Mouse (Mus musculus) gastrocnemius, adult 18-20 months (tissue): ENCODE data around the gene Itga6. TPM values are rescaled to one million over a fixed set of nuclear protein-coding genes. Genes with fewer than 3 reads are reported as not detected.
A peak's percentile ranks its signal among the peaks of the same experiment; 100 is the strongest.

Experiments
- DNase-seq: peaks from one replicate; pipeline ENCODE4 v3.0.0; 2021; ENCODE audit warnings: low spot score
- total RNA-seq, 2 experiments: library from RNA; stranded (reverse); gene quantifications; 2 replicates each; pipeline ENCODE4 v1.2.3; 2021

Gene Itga6
- total RNA-seq, 2 experiments from 2014 or later = 14.2 to 18.3 TPM

- DNase-seq = peak; percentile 38
These were observed 92.4 kb downstream of the Itga6 start for GRCm38 (mm10) chr2:71837791-71838190.

- DNase-seq = no peak
These were observed 97.9 kb downstream of the Itga6 start for GRCm38 (mm10) chr2:71843316-71843715.

GRCm38 (mm10) chr2:71844906-71845305, 99.5 kb downstream of the Itga6 start:
- no peak for DNase-seq

GRCm38 (mm10) chr2:71852161-71852560, 106.7 kb downstream of the Itga6 start:
- peak; percentile 43 for DNase-seq

- DNase-seq = no peak
These were observed 109.7 kb downstream of the Itga6 start for GRCm38 (mm10) chr2:71855076-71855475.

- DNase-seq = no peak
These were observed 118.2 kb downstream of the Itga6 start for GRCm38 (mm10) chr2:71863531-71864173.

GRCm38 (mm10) chr2:71865022-71865421, 119.6 kb downstream of the Itga6 start:
- no peak for DNase-seq

- no peak for DNase-seq
These were observed 120.5 kb downstream of the Itga6 start for GRCm38 (mm10) chr2:71865935-71866334.

GRCm38 (mm10) chr2:71866565-71866964, 121.1 kb downstream of the Itga6 start:
- DNase-seq = no peak

GRCm38 (mm10) chr2:71867019-71867418, 121.6 kb downstream of the Itga6 start:
- DNase-seq = no peak

GRCm38 (mm10) chr2:71867480-71867879, 122.1 kb downstream of the Itga6 start:
- peak; percentile 28 for DNase-seq

- no peak for DNase-seq
These were observed 122.8 kb downstream of the Itga6 start for GRCm38 (mm10) chr2:71868256-71868655.

GRCm38 (mm10) chr2:71872141-71872540, 126.7 kb downstream of the Itga6 start:
- no peak for DNase-seq

GRCm38 (mm10) chr2:71872801-71873443, 127.5 kb downstream of the Itga6 start, which contains the start of gene Pdk1:
Gene Pdk1 (plus strand): TSS chr2:71873224.
- peak; percentile 99 for DNase-seq

GRCm38 (mm10) chr2:71873474-71874322, 128.3 kb downstream of the Itga6 start:
- peak; percentile 18 for DNase-seq

- no peak for DNase-seq
These were observed 129.0 kb downstream of the Itga6 start for GRCm38 (mm10) chr2:71874422-71874821.

- DNase-seq = no peak
These were observed 129.4 kb downstream of the Itga6 start for GRCm38 (mm10) chr2:71874836-71875235.

GRCm38 (mm10) chr2:71877865-71878264, 132.4 kb downstream of the Itga6 start:
- DNase-seq = no peak

GRCm38 (mm10) chr2:71878441-71878840, 133.0 kb downstream of the Itga6 start:
- DNase-seq = no peak

GRCm38 (mm10) chr2:71878943-71879342, 133.5 kb downstream of the Itga6 start:
- no peak for DNase-seq

- DNase-seq = no peak
These were observed 137.7 kb downstream of the Itga6 start for GRCm38 (mm10) chr2:71882914-71883651.
